12 mouse cellular contexts compared by ENCODE assay signal in the genomic region with DNA sequence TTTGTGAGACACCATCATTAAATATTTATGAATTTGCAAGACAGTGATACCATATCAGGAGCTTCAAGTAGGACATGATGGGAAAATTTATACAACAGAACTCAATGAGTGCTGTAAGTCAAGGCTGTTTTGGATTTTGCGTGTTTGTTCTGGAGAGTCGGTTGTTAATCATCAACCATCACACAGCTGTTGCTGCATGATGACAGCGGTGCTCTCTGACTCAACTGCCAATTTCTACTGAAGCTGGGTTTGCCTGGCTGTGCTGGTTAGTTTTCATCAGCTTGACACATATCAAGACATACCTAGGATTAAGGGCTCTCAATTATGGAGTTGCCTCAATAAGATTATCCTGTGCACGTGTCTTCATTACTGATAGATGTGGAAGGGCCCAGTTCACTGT. TPM values are rescaled to one million over a fixed set of nuclear protein-coding genes. Genes with fewer than 3 reads are reported as not detected.
"Had no signal": no experiment of that assay in that cellular context is flagged by ENCODE, and none has a peak within 500 bp of the region (broad histone marks: within the 10 kb centered on the region; RNA-seq: fewer than 3 reads in every experiment).

No protein-coding gene starts in this region.

- ATAC-seq: hindbrain, postnatal 0 days; midbrain, embryonic 13.5 days had no signal

- H3K36me3 ChIP-seq: kidney, embryonic 15.5 days; limb, embryonic 12.5 days; midbrain, embryonic 13.5 days; neural tube, embryonic 15.5 days; stomach, embryonic 15.5 days had no signal

- H3K9ac ChIP-seq: kidney, embryonic 15.5 days; limb, embryonic 12.5 days; midbrain, embryonic 13.5 days; neural tube, embryonic 15.5 days; stomach, embryonic 15.5 days had no signal

- H3K4me1 ChIP-seq: kidney, embryonic 15.5 days; limb, embryonic 12.5 days; midbrain, embryonic 13.5 days; neural tube, embryonic 15.5 days; stomach, embryonic 15.5 days had no signal

- H3K27ac ChIP-seq: hindbrain, postnatal 0 days; kidney, embryonic 15.5 days; left cerebral cortex, adult 2 months; limb, embryonic 12.5 days; midbrain, embryonic 13.5 days; neural tube, embryonic 15.5 days; stomach, embryonic 15.5 days had no signal

- H3K4me2 ChIP-seq: kidney, embryonic 15.5 days; limb, embryonic 12.5 days; midbrain, embryonic 13.5 days; neural tube, embryonic 15.5 days; stomach, embryonic 15.5 days had no signal

- H3K27me3 ChIP-seq: kidney, embryonic 15.5 days; limb, embryonic 12.5 days; midbrain, embryonic 13.5 days; neural tube, embryonic 15.5 days; stomach, embryonic 15.5 days had no signal

- DNase-seq: kidney, postnatal 25 days; lung, adult 18-20 months; thymus, adult 2 months; thymus, postnatal 25 days had no signal

- H3K9me3 ChIP-seq: kidney, embryonic 15.5 days; limb, embryonic 12.5 days; midbrain, embryonic 13.5 days; neural tube, embryonic 15.5 days; stomach, embryonic 15.5 days had no signal

- H3K4me3 ChIP-seq: kidney, embryonic 15.5 days; left cerebral cortex, adult 2 months; limb, embryonic 12.5 days; midbrain, embryonic 13.5 days; neural tube, embryonic 15.5 days; stomach, embryonic 15.5 days had no signal

RNA-seq across cellular contexts. Expression of a gene that starts 41.1 kb away (rescaled TPM):
- polyA plus RNA-seq: spleen, adult 2 months; thymus, adult 2 months had no signal
